Mouse (Mus musculus) inflammation-experienced regulatory T-cells, adult 6 months (primary cell): Measurements from ENCODE around the gene Kcnab2. TPM values are rescaled to one million over a fixed set of nuclear protein-coding genes. Genes with fewer than 3 reads are reported as not detected.
A peak's percentile ranks its signal among the peaks of the same experiment; 100 is the strongest.

Source experiments
- ATAC-seq: one replicate; pipeline ENCODE4 v1.8.0; 2017
- polyA plus RNA-seq, 3 experiments: library from polyadenylated mRNA; unstranded; fragments of 100-300 nt; shearing (Covaris generic); gene quantifications; one replicate each; pipeline ENCODE4 v1.2.1; 2017

The Kcnab2 gene
- polyA plus RNA-seq, result 100 to 1,000 TPM in 1 of 3 experiments, 10 to 100 TPM in 2; 81.9 to 170 (median 96.5) TPM

DNA sequence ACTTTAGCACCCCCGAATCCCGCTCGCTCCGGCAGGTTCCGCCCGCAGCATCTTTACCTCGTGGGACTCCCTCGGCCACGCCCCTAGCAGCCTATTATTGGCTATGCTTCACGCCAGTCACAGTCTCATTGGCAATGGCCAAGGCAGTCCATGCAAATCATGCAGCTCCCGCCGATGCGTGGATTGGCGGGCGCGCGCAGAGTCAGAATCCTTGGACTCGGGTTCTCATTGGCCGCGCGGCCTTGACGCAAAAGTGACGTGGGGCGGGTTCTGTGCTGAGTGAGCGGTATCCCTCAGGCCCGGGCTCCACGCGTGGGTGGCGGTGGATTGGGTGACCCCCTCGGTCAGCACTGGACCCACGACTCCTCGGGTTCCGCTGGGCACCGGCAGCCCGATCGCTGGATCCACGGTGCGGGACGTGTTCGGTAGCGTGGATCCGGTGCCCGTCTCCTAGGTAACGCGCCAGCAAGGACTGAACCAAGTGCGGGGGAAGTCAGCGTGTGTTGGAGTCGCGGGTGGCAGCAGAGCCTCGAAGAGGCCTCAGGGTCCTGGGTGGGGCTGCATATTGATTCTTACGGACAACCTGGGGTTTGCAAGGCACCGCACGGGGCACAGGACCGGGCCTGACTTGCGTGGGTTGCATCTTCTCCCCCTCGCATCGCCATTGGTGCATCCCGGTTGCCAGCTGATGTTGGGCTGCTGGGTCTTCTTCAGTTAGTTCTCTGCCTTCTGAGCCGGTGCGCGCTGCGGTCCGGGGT is at the start of gene Kcnab2:
Gene Kcnab2, minus strand, starts transcription at position 406 of the 758 bp plus-strand sequence.
- peak; percentile 96 for ATAC-seq

DNA sequence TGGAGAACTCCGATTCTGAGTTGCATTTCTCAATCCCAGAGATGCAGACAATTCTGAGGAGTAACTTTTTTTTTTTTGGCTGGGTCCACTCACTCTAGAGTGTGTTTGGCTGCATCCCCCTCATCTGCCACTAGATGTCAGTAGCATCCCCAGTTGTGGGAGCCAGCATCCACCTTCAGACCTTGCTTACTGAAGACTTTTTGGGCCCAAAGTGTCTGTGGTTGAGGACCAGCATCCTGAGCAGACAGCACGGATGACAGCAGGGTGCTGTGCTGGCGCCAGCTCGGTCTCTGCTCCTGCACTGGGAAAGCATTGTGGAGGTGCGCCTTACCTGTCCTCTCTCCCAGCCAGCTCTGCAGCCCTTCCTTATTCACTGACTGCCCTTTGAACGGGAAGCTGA is 42.4 kb upstream of the Kcnab2 start:
- ATAC-seq, result no peak

DNA sequence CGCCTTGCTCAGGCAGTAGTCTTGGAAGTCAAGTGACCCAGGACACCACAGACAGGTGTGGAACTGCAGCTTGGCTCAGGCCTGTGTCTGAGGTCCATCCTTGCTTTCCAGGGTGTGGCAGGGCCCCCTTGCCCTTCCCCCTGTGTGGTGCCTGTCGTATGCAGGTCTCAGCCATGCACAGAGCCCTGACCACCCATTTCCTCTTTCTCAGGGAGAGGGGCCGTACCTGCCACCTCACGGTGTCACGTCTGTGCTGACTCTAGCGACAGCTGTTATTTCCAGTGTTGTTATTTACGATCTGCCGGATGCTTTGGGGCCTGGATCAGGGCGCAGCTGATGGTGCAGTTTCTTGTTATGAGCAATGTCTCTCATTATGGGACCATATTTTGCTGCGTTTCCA is 41.4 kb upstream of the Kcnab2 start:
- ATAC-seq, result no peak

DNA sequence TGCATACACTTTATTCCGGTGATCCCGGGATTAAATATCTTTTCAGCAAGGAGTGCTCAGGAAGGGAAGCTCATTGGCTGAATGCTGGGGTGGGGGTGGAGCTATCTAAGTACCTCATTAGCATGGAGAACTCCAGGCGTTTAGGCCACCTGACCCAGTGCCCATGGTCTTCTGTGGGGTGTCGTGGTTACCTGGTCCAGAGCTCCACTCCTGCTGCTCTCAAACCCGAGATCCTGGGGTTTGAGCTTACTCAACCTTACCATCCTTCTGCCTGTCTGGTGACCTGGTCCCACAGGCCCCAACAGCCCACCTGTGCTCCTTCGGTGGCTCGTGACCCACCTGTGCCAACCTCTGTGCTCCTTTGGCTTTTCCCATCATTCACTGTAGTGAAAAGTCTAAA is 37.2 kb upstream of the Kcnab2 start:
- no peak for ATAC-seq

DNA sequence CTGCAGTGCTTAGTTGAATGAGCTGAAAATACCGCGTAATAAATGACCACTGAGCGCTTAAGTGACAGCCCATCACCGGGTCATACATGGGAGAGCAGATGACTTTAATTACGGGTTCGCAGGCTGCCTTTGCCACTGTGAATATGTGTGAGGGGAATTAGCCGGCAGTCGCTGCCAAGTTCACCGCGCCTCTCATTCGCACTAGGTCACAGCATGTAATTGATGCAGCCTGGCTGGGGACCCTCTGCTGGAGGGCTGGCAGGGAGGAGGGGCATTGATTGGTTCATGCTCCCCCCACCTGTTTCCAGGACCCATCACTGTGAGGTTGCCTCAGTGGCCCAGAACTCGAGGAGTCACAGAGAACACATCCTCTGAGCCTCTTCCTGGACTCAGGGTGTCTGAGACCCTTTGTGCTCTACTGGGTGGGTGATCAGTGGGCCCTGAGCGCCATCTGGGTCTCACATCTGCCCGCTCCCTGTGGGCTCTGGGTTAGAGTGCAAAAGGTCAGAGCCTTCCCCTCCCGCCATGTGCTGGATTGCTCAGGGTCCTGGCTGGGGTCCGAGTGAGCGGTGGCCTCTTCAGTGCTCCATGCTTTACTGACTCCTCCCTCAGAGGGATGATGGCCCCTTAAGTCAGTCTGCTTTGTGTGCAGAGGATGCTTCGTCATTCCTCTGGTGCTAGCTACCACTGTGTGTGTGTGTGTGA is 34.7 kb upstream of the Kcnab2 start:
- ATAC-seq, result no peak

DNA sequence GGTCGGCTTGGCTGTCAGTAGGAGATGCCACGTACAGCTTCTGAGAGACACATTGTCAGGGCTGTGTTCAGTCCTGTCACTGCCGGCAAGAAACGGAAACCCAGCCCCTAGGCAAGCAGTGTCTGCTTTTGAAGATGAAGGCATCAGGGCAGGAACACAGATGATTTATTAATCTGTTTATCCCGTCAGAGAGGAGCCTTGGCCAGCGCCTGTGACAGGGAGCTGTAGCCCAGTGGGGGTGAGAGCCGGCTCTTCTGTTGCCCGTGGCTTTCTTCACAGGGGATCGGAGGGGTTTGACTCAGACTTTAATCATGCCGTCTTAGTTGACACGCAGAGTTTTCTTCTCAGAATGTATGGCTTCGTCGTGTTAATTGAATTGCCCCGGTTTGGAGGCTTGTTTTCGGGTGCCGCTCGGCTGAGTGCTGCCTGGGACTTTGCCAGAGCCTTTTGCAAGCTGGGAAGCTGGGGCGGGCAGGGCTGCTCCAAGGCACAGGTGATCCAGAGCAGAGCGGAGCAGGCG is 16.7 kb upstream of the Kcnab2 start:
- no peak for ATAC-seq

DNA sequence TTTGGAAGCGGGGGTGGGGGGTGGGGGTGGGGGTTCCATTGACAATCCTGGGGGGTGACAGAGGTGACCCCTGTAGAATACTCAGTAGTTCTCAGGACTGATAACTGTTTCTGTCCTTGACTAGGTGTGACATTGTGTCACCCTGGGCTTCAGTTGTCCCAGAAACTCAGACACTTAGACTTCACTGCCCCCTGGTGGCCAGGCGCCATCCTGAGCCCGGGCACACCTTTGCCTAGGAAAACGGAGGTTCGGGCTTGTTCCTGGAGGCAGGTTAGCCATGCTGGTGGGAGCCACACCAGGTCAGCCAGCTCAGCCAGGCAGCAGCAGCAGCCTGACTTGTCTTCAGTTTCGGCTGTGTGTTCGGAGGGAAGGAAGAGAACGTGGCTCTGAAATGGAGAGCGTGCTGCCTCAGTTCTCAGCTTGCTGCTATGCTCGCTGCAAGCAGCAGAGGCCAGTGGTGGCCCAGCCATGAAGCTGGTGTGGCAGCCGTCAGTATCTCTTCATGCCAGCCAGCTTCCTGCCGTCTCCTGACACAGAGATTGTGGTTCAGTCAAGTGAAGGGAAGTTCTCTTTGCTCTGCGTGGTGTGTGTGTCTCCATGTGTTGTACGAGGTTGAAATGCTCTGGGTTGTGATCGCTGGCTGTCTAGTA is 13.7 kb upstream of the Kcnab2 start:
- peak; percentile 86 for ATAC-seq

DNA sequence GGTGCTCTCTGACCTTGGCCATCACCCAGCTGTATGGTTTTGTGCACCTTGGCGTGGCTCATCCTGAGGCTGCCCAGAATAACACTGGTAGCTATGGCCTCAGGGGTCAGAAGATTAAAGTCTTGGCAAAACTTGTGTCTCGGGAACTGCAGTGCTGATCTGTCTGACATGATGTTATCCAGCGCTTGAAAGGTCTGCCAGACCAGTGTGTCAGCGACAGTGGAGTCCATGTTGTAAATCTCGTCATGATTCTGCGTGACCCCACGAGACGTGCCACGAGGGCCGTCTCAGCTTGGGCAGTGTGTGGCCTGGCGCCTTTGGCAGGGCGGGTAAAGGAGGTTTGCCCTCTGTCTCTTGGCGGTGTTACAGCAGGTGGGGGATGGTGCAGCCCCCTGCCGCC is 12.6 kb upstream of the Kcnab2 start:
- no peak for ATAC-seq

DNA sequence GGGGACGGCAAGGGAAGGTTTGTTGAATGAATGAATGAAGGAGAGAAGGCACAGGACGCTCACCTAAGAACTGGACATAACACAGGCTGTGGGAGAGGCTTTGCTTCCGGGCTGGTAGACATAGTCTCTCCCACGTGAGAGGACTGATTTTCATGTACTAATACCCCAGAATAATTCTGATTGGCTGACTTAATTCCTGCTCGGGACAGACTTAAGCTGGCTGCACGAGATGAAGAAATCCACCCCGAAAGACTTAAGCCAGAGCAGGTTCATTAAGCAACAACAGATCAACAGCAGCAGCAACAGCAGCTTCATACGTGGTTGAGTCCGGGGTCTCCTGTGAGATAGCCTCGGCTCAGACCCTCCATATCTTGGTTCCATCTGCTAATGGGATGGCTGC is 10.4 kb upstream of the Kcnab2 start:
- no peak for ATAC-seq

DNA sequence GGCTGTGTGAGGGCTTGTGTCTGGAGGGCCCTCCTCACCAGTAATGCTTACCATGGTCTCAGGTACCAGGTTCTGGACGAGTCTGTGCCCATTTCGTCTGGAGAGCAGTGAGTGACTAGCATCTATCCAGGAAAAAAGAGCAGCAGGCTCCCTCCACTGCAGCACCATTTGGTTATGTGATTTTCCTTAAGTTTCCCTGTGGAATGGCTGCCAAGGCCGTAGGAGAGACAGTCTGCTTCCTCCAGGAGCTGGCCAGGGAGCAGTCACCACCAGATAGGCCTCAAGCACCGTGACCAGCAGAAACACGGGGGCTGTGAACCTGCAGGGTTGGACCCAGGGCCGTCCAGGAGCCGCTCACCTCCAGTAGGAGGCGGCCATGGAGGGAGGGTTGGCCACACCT is 2.8 kb upstream of the Kcnab2 start:
- ATAC-seq, result no peak

DNA sequence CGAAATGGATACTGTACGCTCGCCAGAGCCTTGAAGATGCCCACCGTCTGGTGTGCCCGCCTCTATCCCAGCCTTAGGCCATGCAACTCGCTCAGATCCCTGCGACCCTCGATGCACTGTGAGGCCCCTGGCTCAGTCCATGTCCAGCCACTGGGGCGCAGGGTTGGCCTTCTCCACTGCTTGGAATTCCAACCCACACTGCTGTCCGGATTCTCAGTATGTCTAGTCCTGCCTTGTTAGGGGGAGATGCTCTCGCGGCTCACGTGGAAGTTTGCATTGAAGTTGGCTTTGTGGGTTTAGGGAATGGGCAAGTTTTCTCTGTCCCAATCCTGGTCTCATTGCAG is 525 bp upstream of the Kcnab2 start:
- ATAC-seq, result no peak

DNA sequence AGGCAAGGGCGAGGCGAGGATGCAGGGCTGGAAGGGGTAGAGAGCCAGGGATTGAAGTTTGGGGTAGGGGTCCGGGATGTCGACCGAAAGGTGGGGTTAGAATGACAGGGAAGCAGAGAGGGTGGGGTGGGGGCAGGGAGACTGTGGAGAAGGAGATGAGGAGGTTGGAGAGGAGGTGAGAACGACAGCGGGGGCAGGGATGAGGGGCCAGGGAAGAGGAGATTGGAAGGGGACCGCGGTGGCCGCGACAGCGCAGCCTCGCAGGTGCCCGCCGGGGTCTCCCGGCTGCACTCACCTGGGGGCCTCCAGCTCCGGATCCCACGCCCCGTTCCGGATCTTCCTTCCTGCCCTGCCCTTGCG is 585 bp downstream of the Kcnab2 start:
- no peak for ATAC-seq

DNA sequence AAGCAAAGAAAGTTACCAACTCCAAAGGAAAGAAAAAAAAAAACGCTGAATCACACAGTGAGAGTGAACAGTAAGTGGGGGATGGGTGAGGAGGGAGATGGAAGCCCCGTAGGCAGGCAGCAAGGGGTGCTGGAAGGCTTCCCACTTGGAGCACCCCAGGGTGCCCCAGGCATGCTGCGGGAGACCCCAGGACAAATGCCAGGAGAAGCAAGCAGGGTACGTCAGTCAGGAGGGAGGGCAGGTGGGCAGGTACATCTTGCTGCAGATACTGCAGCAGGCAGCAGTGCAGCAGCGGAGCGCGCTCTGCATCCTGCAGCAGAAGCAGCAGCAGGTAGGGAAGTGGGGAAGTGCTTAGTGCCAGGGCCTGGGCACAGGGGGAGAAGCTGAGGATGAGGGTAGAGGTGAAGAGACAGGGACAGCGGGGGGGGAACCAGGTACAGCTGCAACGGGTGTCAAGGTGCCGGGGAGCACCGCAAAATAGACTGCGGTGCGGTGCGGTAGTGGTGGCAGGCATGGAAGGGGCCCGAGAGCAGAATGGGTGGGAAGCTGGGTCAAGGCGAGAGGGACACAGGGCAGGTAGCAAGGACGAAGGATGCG is 1.1 kb downstream of the Kcnab2 start, which contains the start of gene Nphp4:
Gene Nphp4, plus strand, starts transcription at position 280 of the 597 bp plus-strand sequence.
- ATAC-seq, result no peak

DNA sequence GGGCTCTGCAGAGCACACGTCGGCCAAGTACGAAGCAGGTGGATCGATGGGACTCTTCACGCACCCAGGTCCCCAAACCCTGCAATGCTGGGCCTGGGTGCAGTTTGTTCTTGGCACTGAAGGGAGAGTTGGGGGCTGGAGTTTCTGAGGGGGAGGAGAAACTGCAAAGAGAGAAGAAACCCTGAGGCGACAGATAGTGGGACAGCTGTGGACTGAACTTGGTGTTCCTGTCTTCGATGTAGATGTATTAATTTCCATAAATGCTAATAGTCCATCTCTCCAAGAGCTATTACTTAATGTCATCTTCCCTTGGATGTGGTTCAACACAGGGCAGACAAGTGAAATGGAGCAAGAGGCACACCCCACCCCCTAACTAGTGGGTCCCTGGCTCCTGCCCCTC is 1.7 kb downstream of the Kcnab2 start:
- no peak for ATAC-seq

DNA sequence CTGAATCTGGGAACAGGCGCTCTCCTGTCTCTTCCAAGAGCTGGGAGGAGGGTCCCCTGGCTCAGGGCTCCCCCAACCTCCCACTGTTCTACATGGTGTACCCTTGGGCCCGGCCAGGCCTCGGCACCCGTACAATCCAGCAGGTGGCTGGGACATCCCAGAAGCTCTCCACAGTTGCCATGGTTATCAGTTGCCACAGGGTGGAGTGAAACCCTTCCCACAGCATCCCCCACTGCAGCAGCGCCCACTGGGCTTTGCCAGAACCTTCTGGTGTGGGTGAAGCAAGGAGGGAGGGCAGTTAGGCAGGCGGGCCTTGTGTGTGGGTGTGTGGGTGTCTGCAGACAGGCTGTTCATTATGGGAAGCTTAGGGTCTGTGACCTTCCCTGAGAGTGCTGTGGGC is 9.7 kb downstream of the Kcnab2 start:
- no peak for ATAC-seq

DNA sequence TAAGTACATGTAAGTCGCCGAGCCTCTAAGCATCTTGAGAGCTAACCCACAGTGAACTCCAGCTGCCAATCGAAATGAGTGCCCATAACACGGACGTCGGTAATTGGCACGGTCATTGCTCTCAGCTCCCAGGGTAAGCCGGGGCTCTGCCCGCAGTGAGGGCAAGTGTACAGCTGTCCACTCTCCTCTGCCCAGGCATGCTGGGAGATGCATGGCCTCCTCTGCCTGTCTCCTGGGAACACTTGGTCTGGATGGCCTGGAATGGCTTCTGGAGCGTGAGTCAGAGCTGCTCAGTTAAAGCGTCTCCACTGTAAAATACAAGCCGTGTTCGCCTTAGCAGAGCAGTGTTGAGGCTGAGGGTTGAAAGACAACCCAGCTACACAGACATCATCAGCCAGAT is 11.1 kb downstream of the Kcnab2 start:
- ATAC-seq, result no peak

DNA sequence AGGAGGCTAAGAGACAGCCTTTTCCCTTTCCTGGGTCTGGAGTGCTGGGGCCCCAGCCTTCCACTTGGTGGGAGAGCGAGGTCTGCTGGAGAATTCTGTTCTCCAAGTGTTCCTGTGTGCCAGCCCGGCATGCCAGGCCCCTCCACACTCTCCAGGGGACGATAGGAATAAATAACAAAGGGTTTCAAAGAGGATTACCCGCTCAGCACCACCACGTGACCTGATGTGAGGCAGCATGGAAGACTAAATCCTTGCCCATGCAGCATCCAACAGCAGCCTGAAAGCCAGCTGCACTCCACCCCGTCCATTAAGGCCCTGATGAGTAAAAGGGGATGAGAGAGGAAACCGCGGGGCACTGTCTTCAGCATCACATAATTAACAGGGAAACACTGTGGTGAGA is 12.6 kb downstream of the Kcnab2 start:
- ATAC-seq, result no peak

DNA sequence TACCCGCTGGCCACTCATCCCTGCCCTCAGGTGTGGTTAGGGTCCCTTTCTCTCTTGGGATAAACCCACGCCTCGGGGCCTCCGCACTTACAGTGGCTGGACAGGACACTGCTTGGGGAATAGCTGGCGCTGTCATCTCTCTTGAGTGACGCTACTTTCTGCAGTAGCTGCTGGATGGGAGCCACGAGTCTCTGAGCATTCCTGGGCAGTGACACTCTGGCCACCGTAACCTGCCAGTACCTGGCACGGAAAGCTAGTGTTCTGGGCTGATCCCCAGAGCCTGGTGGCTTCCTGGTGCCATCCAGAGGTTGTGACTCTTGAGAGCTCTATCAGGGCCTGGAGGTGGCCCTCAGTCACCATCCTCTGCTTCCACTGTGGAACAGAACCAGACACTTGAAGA is 14.5 kb downstream of the Kcnab2 start:
- ATAC-seq, result no peak

DNA sequence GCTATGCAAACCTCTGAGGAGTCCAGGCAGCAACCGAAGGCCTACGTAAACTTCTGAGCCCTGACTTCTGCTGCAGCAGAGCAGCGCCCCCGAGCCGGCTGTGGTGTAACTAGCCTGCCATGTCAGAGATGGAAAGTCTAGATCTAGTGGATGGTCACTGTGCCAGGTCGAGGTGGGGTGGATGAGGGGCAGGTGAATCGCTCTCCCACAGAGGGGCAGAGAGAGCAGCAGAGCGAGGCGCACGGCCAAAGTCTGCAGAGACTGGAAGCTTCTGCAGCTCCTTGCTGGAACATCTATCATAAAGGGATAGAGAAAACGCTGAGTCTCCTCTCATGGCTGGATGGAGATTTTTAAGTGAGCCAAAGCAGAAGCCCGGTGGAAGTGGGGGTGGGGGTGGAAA is 15.2 kb downstream of the Kcnab2 start:
- ATAC-seq, result no peak

DNA sequence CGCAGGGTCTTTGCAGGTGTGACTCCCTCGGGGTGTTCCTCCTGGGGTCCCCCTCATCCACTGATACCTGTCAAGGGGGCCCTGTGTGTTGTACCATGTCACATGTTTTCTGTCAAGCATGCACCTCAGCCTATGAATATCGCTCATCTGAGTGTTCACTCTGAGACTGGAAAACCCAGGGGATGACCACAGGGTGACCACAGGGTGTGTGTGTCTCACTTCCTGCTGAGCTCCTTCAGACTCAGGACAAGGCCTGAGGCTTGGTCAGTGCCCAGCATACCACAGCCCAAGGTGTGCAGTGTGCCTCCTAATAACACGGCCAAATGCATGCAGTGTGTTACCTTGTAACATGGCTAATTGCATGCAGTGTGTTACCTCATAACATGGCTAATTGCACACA is 20.0 kb downstream of the Kcnab2 start:
- ATAC-seq, result no peak

DNA sequence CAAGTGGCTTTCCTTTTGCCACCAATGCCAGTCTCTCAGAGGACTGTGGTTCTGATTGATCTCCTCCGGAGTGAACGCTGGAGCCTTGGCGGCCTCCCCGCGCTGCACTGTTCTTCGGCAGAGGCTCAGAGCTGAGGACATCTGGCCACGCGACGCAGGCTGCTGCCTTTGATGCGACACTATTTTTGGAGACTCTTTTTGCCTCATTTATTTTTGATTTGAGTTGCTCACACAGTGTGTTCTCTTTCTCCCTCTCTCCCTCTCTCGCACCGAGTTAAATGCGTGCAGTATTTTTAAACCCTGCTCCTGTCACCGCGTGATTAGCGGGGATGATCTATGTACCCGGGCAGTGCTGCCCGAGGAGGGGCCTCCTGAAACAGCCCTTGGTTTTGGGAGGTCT is 21.1 kb downstream of the Kcnab2 start:
- no peak for ATAC-seq

DNA sequence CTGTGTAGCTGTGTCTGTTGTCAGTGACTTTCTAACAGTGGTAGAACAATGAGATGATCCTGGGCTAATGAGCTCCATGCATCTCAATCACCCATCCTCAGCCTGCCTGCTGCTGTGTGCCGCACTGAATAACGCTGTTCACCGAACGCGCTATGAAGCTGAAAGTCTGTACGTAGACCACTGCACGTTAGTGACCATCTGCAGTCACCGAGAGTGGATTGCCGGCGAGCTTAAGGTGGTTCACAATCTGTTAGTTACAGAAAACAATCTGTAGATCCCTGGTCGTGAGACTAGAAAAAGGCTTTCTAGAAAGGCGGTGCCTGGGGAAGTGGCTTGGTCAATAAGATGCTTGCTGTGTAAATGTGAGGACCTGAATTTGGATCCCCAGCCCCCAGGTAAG is 23.5 kb downstream of the Kcnab2 start:
- ATAC-seq, result no peak

DNA sequence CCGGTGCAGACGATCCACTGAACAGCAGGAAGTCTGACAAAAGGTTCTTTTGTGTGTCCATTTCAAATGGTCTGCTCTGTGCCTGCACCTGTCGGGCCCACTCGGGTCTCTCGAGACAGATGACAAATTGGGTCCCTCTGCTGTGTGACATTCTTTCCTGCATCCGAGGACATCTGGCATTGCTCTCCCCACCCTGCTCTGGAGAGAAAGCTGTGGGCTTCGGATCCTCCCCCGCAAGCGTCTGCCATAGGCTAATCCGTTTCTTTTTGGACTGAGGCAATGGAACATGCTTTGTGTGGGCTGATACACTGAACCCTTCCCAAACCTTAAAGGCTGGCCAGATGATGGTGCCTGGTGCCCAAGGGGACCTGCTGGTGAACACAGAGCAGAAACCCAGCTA is 24.6 kb downstream of the Kcnab2 start:
- no peak for ATAC-seq
